Mouse (Mus musculus) midbrain, embryonic 15.5 days (tissue): Measurements from ENCODE around the gene Sec63. TPM values are rescaled to one million over a fixed set of nuclear protein-coding genes. Genes with fewer than 3 reads are reported as not detected.

ENCODE experiments used
- ATAC-seq: fragments of 200-750 bp; cut with Nextera tagmentation; replicated peaks from 2 replicates; pipeline ENCODE4 v1.8.0; 2017; ENCODE audit warnings: moderate TSS enrichment
- H3K27ac ChIP-seq: fragments of 300-500 bp; sonication (generic); 2 replicates; pipeline ENCODE4 v1.5.1; 2015; ENCODE audit warnings: mild to moderate bottlenecking, inconsistent platforms
- H3K27me3 ChIP-seq: fragments of 300-500 bp; sonication (generic); replicated peaks from 2 replicates; pipeline ENCODE4 v1.6.1; 2015; ENCODE audit warnings: inconsistent platforms
- H3K36me3 ChIP-seq: fragments of 300-500 bp; sonication (generic); replicated peaks from 2 replicates; pipeline ENCODE4 v1.6.1; 2015; ENCODE audit warnings: inconsistent platforms
- H3K4me1 ChIP-seq: fragments of 300-500 bp; sonication (generic); 2 replicates; pipeline ENCODE4 v1.6.1; 2015; ENCODE audit warnings: inconsistent platforms
- H3K4me2 ChIP-seq: fragments of 300-500 bp; sonication (generic); 2 replicates; pipeline ENCODE4 v1.6.1; 2015; ENCODE audit warnings: inconsistent platforms, mild to moderate bottlenecking, moderate library complexity
- H3K4me3 ChIP-seq: fragments of 300-500 bp; sonication (generic); 2 replicates; pipeline ENCODE4 v1.5.1; 2015; ENCODE audit warnings: mild to moderate bottlenecking, inconsistent platforms
- H3K9ac ChIP-seq: fragments of 300-500 bp; sonication (generic); 2 replicates; pipeline ENCODE4 v1.6.1; 2015; ENCODE audit warnings: mild to moderate bottlenecking, inconsistent platforms
- H3K9me3 ChIP-seq: fragments of 300-500 bp; sonication (generic); 2 replicates; pipeline ENCODE4 v1.6.1; 2016; ENCODE audit warnings: inconsistent platforms
- WGBS: fragments of 180-500 bp; shearing (Covaris S2); methylation state at CpG from one replicate; pipeline ENCODE4 v1.1.7; 2015; ENCODE audit warnings: mixed read lengths; 5-methylcytosine and 5-hydroxymethylcytosine counted together
- polyA plus RNA-seq: library from polyadenylated mRNA; unstranded; fragments of >200 nt; fragmentation: Nextera tagmentation; extraction: Ambion mirVana; gene quantifications from 2 replicates; pipeline ENCODE4 v1.2.1, GENCODE M21; 2015

Gene Sec63
- polyA plus RNA-seq, 1 experiment from 2014 or later, result 19.5 TPM

DNA sequence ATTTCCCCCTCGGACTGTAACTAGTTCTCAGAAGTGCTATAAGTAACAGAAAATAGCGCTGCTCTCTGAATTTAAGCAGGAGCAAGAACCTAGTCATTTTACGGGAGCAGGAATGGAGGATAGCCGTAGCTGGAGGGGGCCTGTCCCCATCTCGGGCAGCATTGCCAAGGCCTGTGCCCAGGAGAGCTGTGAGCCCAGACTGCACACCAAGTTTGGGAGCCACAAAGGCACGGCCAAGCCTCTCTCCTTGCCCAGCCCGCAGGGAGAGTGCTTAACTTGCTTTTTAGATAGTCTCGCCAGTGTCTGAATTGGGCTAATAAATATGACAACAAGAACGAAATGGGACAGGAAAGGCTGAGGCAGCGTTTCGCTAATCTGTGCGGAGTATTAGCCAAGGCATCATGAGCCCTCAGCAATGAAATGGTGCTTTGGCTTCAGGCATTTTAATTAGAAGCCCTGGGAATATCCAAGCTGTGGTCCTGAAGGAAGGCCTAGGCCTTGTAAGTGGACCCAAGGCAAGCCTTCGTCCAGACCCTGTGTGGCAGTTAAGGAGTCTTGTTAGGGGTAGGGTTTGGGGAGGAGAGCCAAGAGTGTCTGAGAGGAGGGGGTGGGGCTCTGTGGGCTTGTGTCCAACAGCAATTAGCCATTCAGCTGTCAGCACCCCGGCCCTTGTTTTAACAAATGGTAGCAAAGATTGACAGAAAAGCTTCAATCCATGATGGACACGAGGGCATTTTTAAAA, 111.1 kb downstream of the Sec63 start:
- no peaks in the 10 kb centered on the region for H3K36me3 ChIP-seq
- no peaks in the 10 kb centered on the region for H3K27me3 ChIP-seq
- no peak overlapping the region for H3K4me2 ChIP-seq
- no peak overlapping the region for H3K9ac ChIP-seq
- peak; percentile 71; the same call in 1 of the 2 replicates for ATAC-seq
- peaks cover 12% of the 10 kb centered on the region for H3K4me1 ChIP-seq
- peak overlapping the region; percentile 10 for H3K27ac ChIP-seq
- no peaks in the 10 kb centered on the region for H3K9me3 ChIP-seq
- no peak overlapping the region for H3K4me3 ChIP-seq
- WGBS, result 58% methylated on average over 15 of the region's 15 CpGs

DNA sequence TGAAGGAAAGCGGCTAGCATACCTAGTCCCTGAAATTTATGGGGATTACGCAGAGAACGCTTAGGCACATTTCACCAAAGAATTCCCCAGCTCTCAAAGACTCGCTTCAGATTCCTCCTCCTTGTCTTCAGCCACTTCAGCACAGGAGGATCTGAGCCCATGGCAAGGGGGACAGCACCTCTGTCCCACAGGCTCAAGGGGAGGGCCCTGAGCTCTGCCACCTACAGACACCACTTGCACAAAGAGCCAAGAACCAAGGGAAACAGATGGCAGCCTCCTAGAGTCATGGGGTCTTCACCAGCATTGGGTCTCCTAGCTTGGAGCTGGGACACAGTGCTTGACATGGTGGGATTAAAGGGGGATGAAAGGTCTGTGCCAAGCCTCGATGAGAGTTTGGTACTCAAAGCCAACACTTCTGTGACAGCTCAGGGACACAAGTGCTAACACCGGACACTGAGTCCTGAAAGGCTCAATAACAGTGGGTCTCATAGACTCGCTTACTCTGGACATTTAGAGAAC, 111.8 kb downstream of the Sec63 start:
- H3K27ac ChIP-seq, result no peak overlapping the region; the same call in 1 of the 2 replicates
- H3K9ac ChIP-seq, result no peak overlapping the region
- H3K4me3 ChIP-seq, result no peak overlapping the region
- peaks cover 12% of the 10 kb centered on the region for H3K4me1 ChIP-seq
- WGBS, result 69% methylated on average over 7 of the region's 7 CpGs
- no peaks in the 10 kb centered on the region for H3K27me3 ChIP-seq
- H3K36me3 ChIP-seq, result no peaks in the 10 kb centered on the region
- H3K9me3 ChIP-seq, result no peaks in the 10 kb centered on the region
- H3K4me2 ChIP-seq, result no peak overlapping the region
- ATAC-seq, result no peak

- Histone ChIP-seq H3K9me3 (no peaks in the 10 kb centered on the region), H3K27ac (no peak overlapping the region), H3K27me3 (no peaks in the 10 kb centered on the region), H3K36me3 (no peaks in the 10 kb centered on the region), H3K4me2 (no peak overlapping the region), H3K4me3 (no peak overlapping the region), H3K4me1 (peaks cover 12% of the 10 kb centered on the region), H3K9ac (no peak overlapping the region)
- WGBS, result 75% methylated on average over 5 of the region's 5 CpGs
- no peak for ATAC-seq
Measured at GRCm38 (mm10) chr10:42876172-42876571, 114.9 kb downstream of the Sec63 start.

GRCm38 (mm10) chr10:42879269-42879681, 118.0 kb downstream of the Sec63 start:
- no peak overlapping the region for H3K9ac ChIP-seq
- no peak overlapping the region for H3K4me2 ChIP-seq
- H3K27me3 ChIP-seq, result no peaks in the 10 kb centered on the region
- WGBS, result 71% methylated on average over 5 of the region's 5 CpGs
- H3K27ac ChIP-seq, result no peak overlapping the region
- no peaks in the 10 kb centered on the region for H3K36me3 ChIP-seq
- H3K9me3 ChIP-seq, result no peaks in the 10 kb centered on the region
- no peak for ATAC-seq
- no peaks in the 10 kb centered on the region for H3K4me1 ChIP-seq
- no peak overlapping the region for H3K4me3 ChIP-seq

- Histone ChIP-seq H3K4me1 (no peaks in the 10 kb centered on the region), H3K9ac (no peak overlapping the region), H3K27ac (no peak overlapping the region), H3K36me3 (no peaks in the 10 kb centered on the region), H3K9me3 (no peaks in the 10 kb centered on the region), H3K4me2 (no peak overlapping the region), H3K27me3 (no peaks in the 10 kb centered on the region), H3K4me3 (no peak overlapping the region)
- no peak for ATAC-seq
- 83% methylated on average over 5 of the region's 5 CpGs for WGBS
Measured at GRCm38 (mm10) chr10:42879682-42880081, 118.4 kb downstream of the Sec63 start.

Other genes with a start within 250 kb of the Sec63 start
- 5.3 and 6.5 TPM in 2 replicates for gene Nr2e1, start 177.9 kb upstream of the Sec63 start, polyA plus RNA-seq
- 37.2 and 39.7 TPM in 2 replicates for gene Ostm1, start 177.7 kb upstream of the Sec63 start, polyA plus RNA-seq
- 19.2 and 19.9 TPM in 2 replicates for gene Scml4, start 98.9 kb downstream of the Sec63 start, polyA plus RNA-seq